Mouse (Mus musculus): Measurements from ENCODE around the gene Sp7.

DNA sequence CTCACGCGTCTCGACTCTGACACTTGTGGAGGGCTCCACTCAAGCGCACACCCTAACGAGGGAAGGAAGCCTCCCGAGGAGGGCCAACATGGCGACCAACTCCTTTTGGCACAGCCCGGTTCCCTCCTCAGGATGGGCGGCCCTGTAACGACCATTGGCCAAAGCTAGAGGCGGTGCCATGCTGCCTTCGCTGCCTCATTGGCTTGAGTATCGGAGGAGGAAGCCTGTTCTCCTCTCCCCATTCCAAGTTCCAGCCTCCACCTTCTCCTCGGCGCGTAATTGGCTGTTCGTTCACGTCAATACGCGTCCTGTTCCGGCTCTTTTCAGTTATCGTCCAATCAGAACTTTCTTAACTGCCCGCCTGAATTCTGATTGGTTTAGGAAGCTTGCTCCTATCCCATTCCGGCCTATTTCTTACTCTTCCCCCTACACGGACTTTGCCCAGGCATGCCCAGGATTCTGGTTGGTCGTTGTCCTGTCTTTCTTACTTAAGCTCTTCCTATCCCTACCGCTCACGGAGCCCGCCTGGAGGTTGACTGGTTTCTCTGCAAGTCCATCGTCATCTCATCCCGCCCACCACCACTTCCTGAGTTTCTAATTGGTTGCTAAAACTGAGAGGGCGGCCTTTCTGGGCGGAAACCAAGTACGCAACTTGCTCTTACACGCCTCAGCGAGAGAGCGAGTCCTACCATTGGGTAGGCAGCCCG, 38.7 kb upstream of the Sp7 start, which contains the start of gene Sp1:
- TF ChIP-seq CTCF (IDR thresholded peaks at IDR 0.05; ENCODE audit: borderline replicate concordance, insufficient read depth, low read depth, low read length) (no peak), POLR2A (IDR thresholded peaks at IDR 0.05; ENCODE audit: borderline replicate concordance, insufficient read depth, low read length) (peak; percentile 98)

Data from cerebellum, adult 2 months (tissue).